Mouse (Mus musculus): ENCODE data around the gene Kcnh1.

Gene Kcnh1

GRCm38 (mm10) chr1:192190508-192191321 is at the start of gene Kcnh1:
Gene Kcnh1 (plus strand): TSS chr1:192190774.
- DNase-seq (ENCODE audit: low spot score), result peak; percentile 76

- no peak for DNase-seq (ENCODE audit: low spot score)
Observed at GRCm38 (mm10) chr1:192151179-192151578, 39.4 kb upstream of the Kcnh1 start.

- no peak for DNase-seq (ENCODE audit: low spot score)
Observed at GRCm38 (mm10) chr1:192171477-192171876, 19.1 kb upstream of the Kcnh1 start.

- DNase-seq (ENCODE audit: low spot score), result no peak
Observed at GRCm38 (mm10) chr1:192179877-192180276, 10.7 kb upstream of the Kcnh1 start.

- no peak for DNase-seq (ENCODE audit: low spot score)
Observed at GRCm38 (mm10) chr1:192181696-192182257, 8.8 kb upstream of the Kcnh1 start.

- no peak for DNase-seq (ENCODE audit: low spot score)
Observed at GRCm38 (mm10) chr1:192189056-192189455, 1.5 kb upstream of the Kcnh1 start.

- DNase-seq (ENCODE audit: low spot score), result no peak
Observed at GRCm38 (mm10) chr1:192189771-192190170, 803 bp upstream of the Kcnh1 start.

GRCm38 (mm10) chr1:192191322-192191639 is 707 bp downstream of the Kcnh1 start:
- no peak for DNase-seq (ENCODE audit: low spot score)

- DNase-seq (ENCODE audit: low spot score), result no peak
Observed at GRCm38 (mm10) chr1:192191859-192192258, 1.3 kb downstream of the Kcnh1 start.

GRCm38 (mm10) chr1:192192710-192193109 is 2.1 kb downstream of the Kcnh1 start:
- no peak for DNase-seq (ENCODE audit: low spot score)

- no peak for DNase-seq (ENCODE audit: low spot score)
Observed at GRCm38 (mm10) chr1:192193656-192194055, 3.1 kb downstream of the Kcnh1 start.

GRCm38 (mm10) chr1:192197495-192197894 is 6.9 kb downstream of the Kcnh1 start:
- DNase-seq (ENCODE audit: low spot score), result no peak

- DNase-seq (ENCODE audit: low spot score), result no peak
Observed at GRCm38 (mm10) chr1:192202936-192203335, 12.4 kb downstream of the Kcnh1 start.

- DNase-seq (ENCODE audit: low spot score), result peak; percentile 19
Observed at GRCm38 (mm10) chr1:192207956-192208355, 17.4 kb downstream of the Kcnh1 start.

- DNase-seq (ENCODE audit: low spot score), result no peak
Observed at GRCm38 (mm10) chr1:192212448-192212847, 21.9 kb downstream of the Kcnh1 start.

GRCm38 (mm10) chr1:192214666-192215065 is 24.1 kb downstream of the Kcnh1 start:
- DNase-seq (ENCODE audit: low spot score), result no peak

- no peak for DNase-seq (ENCODE audit: low spot score)
Observed at GRCm38 (mm10) chr1:192220156-192220555, 29.6 kb downstream of the Kcnh1 start.

- DNase-seq (ENCODE audit: low spot score), result no peak
Observed at GRCm38 (mm10) chr1:192224161-192224560, 33.6 kb downstream of the Kcnh1 start.

GRCm38 (mm10) chr1:192232696-192233095 is 42.1 kb downstream of the Kcnh1 start:
- DNase-seq (ENCODE audit: low spot score), result no peak

- no peak for DNase-seq (ENCODE audit: low spot score)
Observed at GRCm38 (mm10) chr1:192246836-192247235, 56.3 kb downstream of the Kcnh1 start.

- DNase-seq (ENCODE audit: low spot score), result no peak
Observed at GRCm38 (mm10) chr1:192259146-192259545, 68.6 kb downstream of the Kcnh1 start.

- no peak for DNase-seq (ENCODE audit: low spot score)
Observed at GRCm38 (mm10) chr1:192259616-192260015, 69.0 kb downstream of the Kcnh1 start.

GRCm38 (mm10) chr1:192265704-192266103 is 75.1 kb downstream of the Kcnh1 start:
- no peak for DNase-seq (ENCODE audit: low spot score)

GRCm38 (mm10) chr1:192266956-192267355 is 76.4 kb downstream of the Kcnh1 start:
- no peak for DNase-seq (ENCODE audit: low spot score)
